In the genomic region with DNA sequence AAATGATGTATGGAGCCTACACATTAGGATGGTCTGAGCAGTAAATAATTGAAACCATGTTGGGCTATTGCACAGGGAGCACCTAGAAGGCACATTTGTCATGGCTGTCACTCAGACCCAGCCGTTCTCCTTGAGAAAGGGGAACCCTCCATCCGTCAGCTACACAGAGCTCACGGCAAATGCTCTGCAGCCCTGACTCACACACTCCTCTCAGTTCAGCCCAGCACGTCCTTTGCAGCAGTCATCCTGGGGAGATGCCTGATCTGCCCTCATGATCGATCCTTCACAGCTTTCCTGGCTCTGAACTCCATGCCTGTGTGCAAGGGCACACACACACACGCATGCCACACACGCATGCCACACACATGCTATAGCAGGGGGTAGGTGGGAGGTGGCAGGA, we compare ENCODE assay signal across 18 mouse cellular contexts. TPM values are rescaled to one million over a fixed set of nuclear protein-coding genes. Genes with fewer than 3 reads are reported as not detected.
DNase-seq lines count a peak whose midpoint lies in the region; ATAC-seq and TF ChIP-seq lines count a peak whose summit lies in the region.
"Had no signal": no experiment of that assay in that cellular context is flagged by ENCODE, and none has a peak within 500 bp of the region (broad histone marks: within the 10 kb centered on the region; RNA-seq: fewer than 3 reads in every experiment).

No protein-coding gene starts in this region.

- no peak for TF ChIP-seq POLR2A in cerebellum, adult 2 months (IDR thresholded peaks at IDR 0.05; ENCODE audit: borderline replicate concordance, insufficient read depth, low read length)

- ATAC-seq in intestine, embryonic 14.5 days (replicated peaks; ENCODE audit: low FRiP score, low TSS enrichment, low read depth): no peak
- ATAC-seq in intestine, postnatal 0 days: no peak
- ATAC-seq: forebrain, embryonic 13.5 days; liver, postnatal 0 days had no signal

- H3K9me3 ChIP-seq in intestine, embryonic 14.5 days (ENCODE audit: control insufficient read depth, low read length): no peaks in the 10 kb centered on the region
- no peaks in the 10 kb centered on the region for H3K9me3 ChIP-seq in intestine, postnatal 0 days (ENCODE audit: control insufficient read depth)
- H3K9me3 ChIP-seq: forebrain, embryonic 13.5 days; heart, embryonic 15.5 days had no signal

- WGBS in cerebellum, adult 2 months: 81% methylated on average over 7 of the region's 7 CpGs
- WGBS in intestine, embryonic 14.5 days: 71% methylated on average over 7 of the region's 7 CpGs
- 79% methylated on average over 7 of the region's 7 CpGs for WGBS in intestine, postnatal 0 days

- no peak for TF ChIP-seq CTCF in cerebellum, adult 2 months (IDR thresholded peaks at IDR 0.05; ENCODE audit: borderline replicate concordance, insufficient read depth, low read depth, low read length)
- no peak for TF ChIP-seq CTCF in intestine, postnatal 0 days (IDR thresholded peaks at IDR 0.05; ENCODE audit: low read depth)

- H3K9ac ChIP-seq in intestine, embryonic 14.5 days (ENCODE audit: low read length): no peak overlapping the region
- H3K9ac ChIP-seq in intestine, postnatal 0 days (ENCODE audit: low read depth, low read length): no peak overlapping the region
- H3K9ac ChIP-seq: forebrain, embryonic 13.5 days; heart, embryonic 15.5 days; liver, postnatal 0 days had no signal

- H3K4me1 ChIP-seq in cerebellum, adult 2 months (ENCODE audit: control insufficient read depth, insufficient read depth, low read length): peaks cover 7% of the 10 kb centered on the region
- no peaks in the 10 kb centered on the region for H3K4me1 ChIP-seq in intestine, embryonic 14.5 days (replicated peaks; ENCODE audit: control insufficient read depth, insufficient read depth, low read length)
- no peaks in the 10 kb centered on the region for H3K4me1 ChIP-seq in intestine, postnatal 0 days (replicated peaks; ENCODE audit: control insufficient read depth, insufficient read depth, low read length)

- no peak overlapping the region; the same call in 1 of the 2 replicates for H3K27ac ChIP-seq in cerebellum, adult 2 months (ENCODE audit: insufficient read depth, low read length)
- H3K27ac ChIP-seq in intestine, embryonic 14.5 days (ENCODE audit: low read depth): no peak overlapping the region
- no peak overlapping the region for H3K27ac ChIP-seq in intestine, postnatal 0 days (ENCODE audit: low read depth, low read length)
- H3K27ac ChIP-seq: forebrain, embryonic 13.5 days; gastrocnemius, adult 2 months; heart, embryonic 15.5 days had no signal

- H3K4me3 ChIP-seq in cerebellum, adult 2 months (replicated peaks; ENCODE audit: insufficient read depth, low read depth, low read length): peak overlapping the region; percentile 4
- H3K4me3 ChIP-seq in intestine, embryonic 14.5 days (ENCODE audit: low read depth, low read length): no peak overlapping the region
- no peak overlapping the region for H3K4me3 ChIP-seq in intestine, postnatal 0 days (ENCODE audit: low read depth, low read length)
- H3K4me3 ChIP-seq: forebrain, embryonic 13.5 days; gastrocnemius, adult 2 months; heart, embryonic 15.5 days; megakaryocyte, embryonic 14.5 days had no signal

- no peaks in the 10 kb centered on the region for H3K36me3 ChIP-seq in intestine, embryonic 14.5 days (ENCODE audit: control insufficient read depth, insufficient read depth, low read length)
- H3K36me3 ChIP-seq in intestine, postnatal 0 days (ENCODE audit: control insufficient read depth, insufficient read depth): no peaks in the 10 kb centered on the region
- H3K36me3 ChIP-seq: heart, embryonic 15.5 days had no signal

- H3K27me3 ChIP-seq in cerebellum, adult 2 months (ENCODE audit: control insufficient read depth, insufficient read depth, low read length): no peaks in the 10 kb centered on the region
- peaks cover 7% of the 10 kb centered on the region for H3K27me3 ChIP-seq in intestine, embryonic 14.5 days (replicated peaks; ENCODE audit: control insufficient read depth, insufficient read depth, low read length)
- H3K27me3 ChIP-seq in intestine, postnatal 0 days (replicated peaks; ENCODE audit: control insufficient read depth, insufficient read depth, low read length): peaks cover 12% of the 10 kb centered on the region; the same call in 1 of the 2 replicates

- DNase-seq in cerebellum, adult 2 months: no peak
- DNase-seq in cerebellum, postnatal 4 days (ENCODE audit: low spot score in 2 of 2): no peak
- DNase-seq in intestine, embryonic 14.5 days (ENCODE audit: low spot score): peak; percentile 43
- DNase-seq in right cerebral cortex, adult 18-20 months: peak; percentile 51
- DNase-seq in right cerebral cortex, postnatal 14 days: no peak
- DNase-seq in thymus, postnatal 36 days: no peak
- DNase-seq: gastrocnemius, adult 2 months; kidney, adult 8-10 months; kidney, postnatal 25 days; liver; liver, postnatal 0 days; lung, postnatal 14 days; right cerebral cortex, postnatal 25 days; thymus, postnatal 4 days had no signal

- H3K4me2 ChIP-seq in intestine, embryonic 14.5 days (ENCODE audit: low read length): no peak overlapping the region
- H3K4me2 ChIP-seq in intestine, postnatal 0 days (replicated peaks; ENCODE audit: low read depth): no peak overlapping the region
- H3K4me2 ChIP-seq: forebrain, embryonic 13.5 days; heart, embryonic 15.5 days had no signal

RNA-seq across cellular contexts. Expression of a gene that starts 3.1 kb away (rescaled TPM):
- 119 and 131 TPM in 2 replicates for polyA plus RNA-seq in cerebellum, adult 2 months (2012; rRNA removed)
- polyA plus RNA-seq in intestine, embryonic 14.5 days (2014; fragmentation: Nextera tagmentation; extraction: Ambion mirVana): 2.4 and 2.8 TPM in 2 replicates
- polyA plus RNA-seq in intestine, postnatal 0 days (2015; fragmentation: Nextera tagmentation; extraction: Ambion mirVana): 0.60 and 0.89 TPM in 2 replicates
- polyA plus RNA-seq: liver, postnatal 0 days had no signal

RNA-seq across cellular contexts. Expression of a gene that starts 39.0 kb away (rescaled TPM):
- 0.10 and 0.13 TPM in 2 replicates for polyA plus RNA-seq in cerebellum, adult 2 months (2012; rRNA removed)
- polyA plus RNA-seq in intestine, embryonic 14.5 days (2014; fragmentation: Nextera tagmentation; extraction: Ambion mirVana): not detected in 2 replicates
- polyA plus RNA-seq in intestine, postnatal 0 days (2015; fragmentation: Nextera tagmentation; extraction: Ambion mirVana): 0.09 TPM in 1 of 2 replicates, not detected in the other
- polyA plus RNA-seq: forebrain, embryonic 13.5 days; heart, embryonic 15.5 days; liver, postnatal 0 days had no signal

RNA-seq across cellular contexts. Expression of a gene that starts 56.9 kb away (rescaled TPM):
- 1.2 and 1.3 TPM in 2 replicates for polyA plus RNA-seq in cerebellum, adult 2 months (2012; rRNA removed)
- polyA plus RNA-seq in intestine, embryonic 14.5 days (2014; fragmentation: Nextera tagmentation; extraction: Ambion mirVana): 9.5 and 10.3 TPM in 2 replicates
- polyA plus RNA-seq in intestine, postnatal 0 days (2015; fragmentation: Nextera tagmentation; extraction: Ambion mirVana): 55.2 and 66.7 TPM in 2 replicates

Comparison
In these comparisons a context has a peak if more than half of its experiments do, and no peak if none do; other contexts are left out.
1. DNase-seq: peak in intestine, embryonic 14.5 days (single experiment) and right cerebral cortex, adult 18-20 months (single experiment); none in cerebellum, adult 2 months (0 of 2), cerebellum, postnatal 4 days (0 of 2), right cerebral cortex, postnatal 14 days (single experiment) and thymus, postnatal 36 days (0 of 2).
2. RNA of a gene that starts 3.1 kb away (polyA plus RNA-seq): 119 to 131 TPM in cerebellum, adult 2 months; 2.4 to 2.8 TPM in intestine, embryonic 14.5 days and 0.60 to 0.89 TPM in intestine, postnatal 0 days; every median in the first group is over 10 times any median in the second.